Mouse (Mus musculus): ENCODE measurements at regions not wholly inside any gene's neighbourhood (a gene's known extent, or its start where the extent isn't known, plus 50 kb on each side); places are given as distances from the start of the nearest gene placed in this dataset.

DNA sequence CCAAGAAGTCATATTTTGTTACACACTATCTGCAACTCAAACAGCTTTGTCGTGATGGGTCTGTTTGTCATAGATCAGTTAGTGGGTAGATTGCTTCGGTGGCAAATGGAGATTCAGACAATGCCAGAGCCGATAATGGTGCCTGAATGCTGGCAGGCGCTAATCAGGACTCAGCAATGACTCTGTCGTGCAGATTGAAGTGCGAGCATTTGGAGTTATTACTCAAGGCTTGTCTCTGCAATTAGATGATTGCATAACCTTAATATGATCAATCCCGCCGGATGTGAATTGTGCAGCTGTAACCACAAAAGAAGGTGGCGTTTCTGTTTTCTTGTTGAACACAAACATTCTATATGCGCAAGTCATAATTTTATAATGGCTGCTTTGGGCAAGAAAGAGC, 88.8 kb upstream of the Mafb start:
- H3K4me1 ChIP-seq (ENCODE audit: insufficient read depth): 0 out of 2 replicates have a peak, but pooled peaks cover 6% of the 10 kb centered on the region
- ATAC-seq (no peak), DNase-seq (no peak)
- H3K9me3 ChIP-seq (ENCODE audit: low read length): no peaks in the 10 kb centered on the region
- WGBS (ENCODE audit: insufficient replicate concordance): 60% methylated on average over 10 of the region's 10 CpGs
- H3K9ac ChIP-seq (replicated peaks): no peak overlapping the region
- no peaks in the 10 kb centered on the region for H3K36me3 ChIP-seq (replicated peaks; ENCODE audit: insufficient read depth, low read length)
- H3K27me3 ChIP-seq (ENCODE audit: insufficient read depth, low read length): no peaks in the 10 kb centered on the region
- H3K4me2 ChIP-seq (ENCODE audit: low read depth, low read length): no peak overlapping the region
- H3K4me3 ChIP-seq (ENCODE audit: low read depth, low read length): no peak overlapping the region
- H3K27ac ChIP-seq (ENCODE audit: low read depth): no peak overlapping the region
- no peak for TF ChIP-seq EP300 (IDR thresholded peaks at IDR 0.05; ENCODE audit: low read depth)
- TF ChIP-seq CTCF (IDR thresholded peaks at IDR 0.05; ENCODE audit: low read depth): no peak

DNA sequence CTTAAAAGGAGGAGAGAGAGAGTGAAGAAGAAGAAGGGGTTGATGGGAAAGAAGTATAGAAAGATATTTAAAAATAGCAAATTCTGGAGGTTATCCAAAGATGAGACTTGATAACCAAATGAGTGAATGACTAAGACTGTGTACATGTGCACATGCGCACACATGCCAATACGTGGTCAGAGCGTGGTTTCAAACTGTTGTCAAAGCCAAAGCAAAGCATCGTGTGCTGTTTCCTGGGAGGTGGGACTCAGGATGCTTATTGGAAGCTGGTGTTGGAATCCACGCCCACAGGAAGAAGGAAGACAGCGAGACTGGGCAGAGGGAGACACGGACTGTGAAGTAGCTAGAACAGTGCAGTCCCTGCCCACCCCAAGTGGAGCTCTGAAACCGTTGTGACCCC, 89.8 kb upstream of the Mafb start:
- no peaks in the 10 kb centered on the region for H3K27me3 ChIP-seq (ENCODE audit: insufficient read depth, low read length)
- 0 out of 2 replicates have a peak, but pooled peaks cover 4% of the 10 kb centered on the region for H3K4me1 ChIP-seq (ENCODE audit: insufficient read depth)
- WGBS (ENCODE audit: insufficient replicate concordance): 52% methylated on average over 8 of the region's 8 CpGs
- no peaks in the 10 kb centered on the region for H3K9me3 ChIP-seq (ENCODE audit: low read length)
- H3K9ac ChIP-seq (replicated peaks): no peak overlapping the region
- no peaks in the 10 kb centered on the region for H3K36me3 ChIP-seq (replicated peaks; ENCODE audit: insufficient read depth, low read length)
- TF ChIP-seq EP300 (IDR thresholded peaks at IDR 0.05; ENCODE audit: low read depth) (no peak), CTCF (IDR thresholded peaks at IDR 0.05; ENCODE audit: low read depth) (no peak)
- ATAC-seq (no peak), DNase-seq (no peak)
- no peak overlapping the region for H3K4me3 ChIP-seq (ENCODE audit: low read depth, low read length)
- H3K4me2 ChIP-seq (ENCODE audit: low read depth, low read length): no peak overlapping the region
- no peak overlapping the region for H3K27ac ChIP-seq (ENCODE audit: low read depth)

DNA sequence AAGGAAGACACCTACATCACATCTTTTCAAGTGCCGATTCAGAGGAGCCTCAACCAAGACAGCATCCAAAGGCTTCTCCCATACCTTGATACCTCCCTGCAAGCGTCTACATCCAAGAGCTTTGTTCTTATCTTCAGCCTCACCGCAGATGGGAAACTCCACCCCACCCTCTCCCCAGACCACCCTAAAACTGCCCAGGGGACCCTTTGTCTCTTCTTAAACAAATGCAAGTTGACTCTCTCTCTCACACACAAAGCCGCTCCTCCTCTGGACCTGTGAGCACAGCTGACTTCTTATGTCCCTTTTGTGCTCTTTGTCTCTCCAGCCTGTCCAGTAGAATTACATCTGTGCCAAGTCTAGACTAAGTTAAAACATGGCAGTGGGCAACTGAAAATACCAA, 104.7 kb upstream of the Mafb start:
- no peaks in the 10 kb centered on the region for H3K36me3 ChIP-seq (replicated peaks; ENCODE audit: insufficient read depth, low read length)
- H3K4me3 ChIP-seq (ENCODE audit: low read depth, low read length): no peak overlapping the region
- no peaks in the 10 kb centered on the region for H3K27me3 ChIP-seq (ENCODE audit: insufficient read depth, low read length)
- no peak for TF ChIP-seq CTCF (IDR thresholded peaks at IDR 0.05; ENCODE audit: low read depth)
- TF ChIP-seq EP300 (IDR thresholded peaks at IDR 0.05; ENCODE audit: low read depth): no peak
- WGBS (ENCODE audit: insufficient replicate concordance): 67% methylated on average over 4 of the region's 4 CpGs
- ATAC-seq: no peak
- no peaks in the 10 kb centered on the region for H3K9me3 ChIP-seq (ENCODE audit: low read length)
- H3K4me2 ChIP-seq (ENCODE audit: low read depth, low read length): no peak overlapping the region
- no peaks in the 10 kb centered on the region for H3K4me1 ChIP-seq (ENCODE audit: insufficient read depth)
- H3K27ac ChIP-seq (ENCODE audit: low read depth): no peak overlapping the region
- H3K9ac ChIP-seq (replicated peaks): no peak overlapping the region
- DNase-seq: no peak

DNA sequence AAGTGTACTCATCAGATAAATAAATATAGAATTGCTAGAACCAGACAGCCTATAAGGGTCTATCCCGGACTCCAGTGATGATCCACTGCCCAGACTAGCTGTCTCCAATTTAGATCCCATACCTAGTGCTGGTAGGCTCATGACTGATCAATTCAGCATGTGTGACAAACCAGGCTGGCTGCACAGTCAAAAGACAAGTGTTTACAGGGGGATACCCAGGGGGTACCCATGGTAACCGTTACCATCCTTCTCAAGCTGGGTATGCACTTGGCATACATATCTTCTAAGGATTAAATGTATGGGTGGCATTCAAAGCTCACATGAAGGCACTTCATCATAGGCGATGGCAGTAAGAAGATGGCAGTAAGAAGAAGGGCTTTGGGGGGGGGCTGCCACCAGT, 109.3 kb upstream of the Mafb start:
- Histone ChIP-seq H3K27ac (ENCODE audit: low read depth) (no peak overlapping the region), H3K36me3 (replicated peaks; ENCODE audit: insufficient read depth, low read length) (no peaks in the 10 kb centered on the region), H3K4me2 (ENCODE audit: low read depth, low read length) (no peak overlapping the region), H3K4me1 (ENCODE audit: insufficient read depth) (no peaks in the 10 kb centered on the region), H3K9me3 (ENCODE audit: low read length) (no peaks in the 10 kb centered on the region), H3K9ac (replicated peaks) (no peak overlapping the region), H3K4me3 (ENCODE audit: low read depth, low read length) (no peak overlapping the region), H3K27me3 (ENCODE audit: insufficient read depth, low read length) (no peaks in the 10 kb centered on the region)
- DNase-seq (no peak), ATAC-seq (no peak)
- 80% methylated on average over 3 of the region's 3 CpGs for WGBS (ENCODE audit: insufficient replicate concordance)
- TF ChIP-seq CTCF (IDR thresholded peaks at IDR 0.05; ENCODE audit: low read depth): no peak
- no peak for TF ChIP-seq EP300 (IDR thresholded peaks at IDR 0.05; ENCODE audit: low read depth)

DNA sequence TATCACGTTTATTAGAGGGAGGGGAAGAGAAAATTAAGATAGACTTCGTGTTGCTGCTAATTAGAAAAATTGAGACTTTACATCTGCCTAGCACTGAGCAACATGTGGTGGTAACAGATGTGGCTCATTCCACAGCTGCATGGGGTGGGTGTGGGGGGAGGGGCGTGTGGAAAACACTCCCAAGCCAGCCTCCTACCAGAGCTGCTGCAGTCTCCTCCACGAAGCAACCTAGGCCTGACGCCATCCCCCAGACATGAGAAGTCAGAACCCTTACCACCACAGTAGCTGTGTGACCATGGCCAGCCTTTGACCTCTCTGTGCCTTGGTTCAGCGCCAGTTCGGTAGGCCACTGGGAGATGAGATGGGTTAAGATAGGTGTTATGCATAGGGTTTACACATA, 112.4 kb upstream of the Mafb start:
- ATAC-seq: no peak
- 47% methylated on average over 7 of the region's 7 CpGs for WGBS (ENCODE audit: insufficient replicate concordance)

DNA sequence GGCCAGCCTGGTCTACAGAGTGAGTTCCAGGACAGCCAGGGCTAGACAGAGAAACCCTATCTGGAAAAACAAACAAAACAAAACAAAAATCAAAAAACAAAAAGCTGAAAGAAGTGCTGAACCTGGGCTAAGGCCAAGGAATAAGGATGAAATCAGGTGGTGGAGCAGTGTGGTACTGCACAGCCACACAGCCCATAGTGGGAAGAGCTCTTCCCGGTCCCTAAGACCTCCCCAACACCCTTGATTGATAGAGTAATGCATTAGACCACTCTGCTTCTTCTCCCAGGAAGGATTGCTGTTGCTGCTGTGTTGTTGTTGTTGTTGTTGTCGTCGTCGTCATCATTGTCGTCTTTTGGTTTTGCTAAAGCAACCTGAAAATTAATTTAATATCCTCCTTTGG, 118.2 kb upstream of the Mafb start:
- H3K4me1 ChIP-seq (ENCODE audit: insufficient read depth): no peaks in the 10 kb centered on the region
- 91% methylated on average over 5 of the region's 5 CpGs for WGBS (ENCODE audit: insufficient replicate concordance)
- no peak for ATAC-seq
- H3K27ac ChIP-seq (ENCODE audit: low read depth): no peak overlapping the region
- TF ChIP-seq EP300 (IDR thresholded peaks at IDR 0.05; ENCODE audit: low read depth) (no peak), CTCF (IDR thresholded peaks at IDR 0.05; ENCODE audit: low read depth) (no peak)
- H3K27me3 ChIP-seq (ENCODE audit: insufficient read depth, low read length): no peaks in the 10 kb centered on the region
- DNase-seq: no peak
- H3K9me3 ChIP-seq (ENCODE audit: low read length): no peaks in the 10 kb centered on the region
- no peaks in the 10 kb centered on the region for H3K36me3 ChIP-seq (replicated peaks; ENCODE audit: insufficient read depth, low read length)
- no peak overlapping the region for H3K9ac ChIP-seq (replicated peaks)
- H3K4me3 ChIP-seq (ENCODE audit: low read depth, low read length): no peak overlapping the region
- no peak overlapping the region for H3K4me2 ChIP-seq (ENCODE audit: low read depth, low read length)

More for the DNA sequence above, 112.4 kb upstream of the Mafb start:
- Histone ChIP-seq H3K9ac (replicated peaks) (no peak overlapping the region), H3K4me2 (ENCODE audit: low read depth, low read length) (no peak overlapping the region), H3K9me3 (ENCODE audit: low read length) (no peaks in the 10 kb centered on the region), H3K27me3 (ENCODE audit: insufficient read depth, low read length) (no peaks in the 10 kb centered on the region), H3K36me3 (replicated peaks; ENCODE audit: insufficient read depth, low read length) (no peaks in the 10 kb centered on the region), H3K4me1 (ENCODE audit: insufficient read depth) (no peaks in the 10 kb centered on the region), H3K27ac (ENCODE audit: low read depth) (no peak overlapping the region), H3K4me3 (ENCODE audit: low read depth, low read length) (no peak overlapping the region)
- no peak for DNase-seq
- TF ChIP-seq CTCF (IDR thresholded peaks at IDR 0.05; ENCODE audit: low read depth) (no peak), EP300 (IDR thresholded peaks at IDR 0.05; ENCODE audit: low read depth) (no peak)

DNA sequence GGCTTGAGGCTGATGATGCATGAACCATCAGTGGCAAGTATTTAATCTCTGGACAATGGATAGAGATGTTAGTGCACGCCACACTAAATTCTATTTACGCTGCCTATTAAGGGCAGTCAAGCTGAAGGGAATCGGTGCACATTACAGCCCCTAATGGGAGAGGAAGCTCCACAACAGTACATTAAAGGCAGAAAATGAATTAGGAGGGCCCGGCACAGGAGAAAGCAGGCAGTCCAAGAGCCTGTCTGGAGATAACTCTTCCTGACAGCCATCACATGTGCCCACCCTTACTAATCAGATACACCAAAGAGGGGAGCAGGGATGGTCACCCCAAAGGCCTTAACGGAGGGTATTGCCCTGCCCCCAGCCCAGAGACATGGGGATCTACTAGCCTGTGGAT, 118.7 kb upstream of the Mafb start:
- Histone ChIP-seq H3K9ac (replicated peaks) (no peak overlapping the region), H3K9me3 (ENCODE audit: low read length) (no peaks in the 10 kb centered on the region), H3K4me3 (ENCODE audit: low read depth, low read length) (no peak overlapping the region), H3K27ac (ENCODE audit: low read depth) (no peak overlapping the region), H3K36me3 (replicated peaks; ENCODE audit: insufficient read depth, low read length) (no peaks in the 10 kb centered on the region), H3K4me1 (ENCODE audit: insufficient read depth) (no peaks in the 10 kb centered on the region), H3K27me3 (ENCODE audit: insufficient read depth, low read length) (no peaks in the 10 kb centered on the region), H3K4me2 (ENCODE audit: low read depth, low read length) (no peak overlapping the region)
- DNase-seq: no peak
- no peak for ATAC-seq
- 91% methylated on average over 5 of the region's 5 CpGs for WGBS (ENCODE audit: insufficient replicate concordance)
- TF ChIP-seq CTCF (IDR thresholded peaks at IDR 0.05; ENCODE audit: low read depth): no peak
- TF ChIP-seq EP300 (IDR thresholded peaks at IDR 0.05; ENCODE audit: low read depth): no peak
